Mouse (Mus musculus): ENCODE results near the gene Tmem219.

GRCm38 (mm10) chr7:126896912-126897311 is 25.8 kb downstream of the Tmem219 start:
- TF ChIP-seq CTCF (IDR thresholded peaks at IDR 0.05; ENCODE audit: borderline replicate concordance, control insufficient read depth, extremely low read depth, insufficient read depth, low read length, poor library complexity) (no peak), POLR2A (IDR thresholded peaks at IDR 0.05; ENCODE audit: control insufficient read depth, extremely low read depth, insufficient read depth, low read length, poor library complexity) (no peak)
